Mouse (Mus musculus) MEL (cell line): ENCODE measurements around the gene Sdc1.

Experiments
- BHLHE40 ChIP-seq: IDR thresholded peaks from 2 replicates; pipeline ENCODE4 v1.6.1; 2012; ENCODE audit warnings: low read depth, mild to moderate bottlenecking, inconsistent platforms, low read length, improper control_type of control experiment, borderline replicate concordance
- CHD2 ChIP-seq: IDR thresholded peaks from 2 replicates; pipeline ENCODE4 v1.6.1; 2011; ENCODE audit warnings: low read length, improper control_type of control experiment
- CTCF ChIP-seq, 3 experiments: IDR thresholded peaks in 2 of 3; conservative IDR thresholded peaks in 1 of 3; 2 replicates each; pipeline ENCODE4 v1.5.1; 2011 to 2012; ENCODE audit warnings: low read length in 3 of 3, low read depth in 2 of 3, mild to moderate bottlenecking in 2 of 3, improper control_type of control experiment in 1 of 3, inconsistent platforms in 1 of 3, mixed read lengths in 1 of 3, moderate library complexity in 1 of 3; ENCODE audit not compliant: control insufficient read depth in 1 of 3, insufficient read depth in 1 of 3, poor library complexity in 1 of 3, severe bottlenecking in 1 of 3
- E2F4 ChIP-seq: IDR thresholded peaks from 2 replicates; pipeline ENCODE4 v1.6.1; 2011; ENCODE audit warnings: low read depth, low read length, improper control_type of control experiment, borderline replicate concordance
- ELF1 ChIP-seq: IDR thresholded peaks from 2 replicates; pipeline ENCODE4 v1.6.1; 2014; ENCODE audit warnings: low read depth, mild to moderate bottlenecking, inconsistent platforms, low read length, improper control_type of control experiment, moderate library complexity
- EP300 ChIP-seq, 2 experiments: IDR thresholded peaks; 2 replicates each; pipeline ENCODE4 v1.6.1; 2011; ENCODE audit warnings: improper control_type of control experiment in 2 of 2, low read length in 2 of 2, low read depth in 1 of 2, mild to moderate bottlenecking in 1 of 2
- GATA1 ChIP-seq: IDR thresholded peaks from 2 replicates; pipeline ENCODE4 v1.6.1; 2011; ENCODE audit warnings: low read depth, low read length, improper control_type of control experiment
- MAX ChIP-seq: IDR thresholded peaks from 2 replicates; pipeline ENCODE4 v1.6.1; 2011; ENCODE audit warnings: low read length, improper control_type of control experiment
- POLR2A ChIP-seq, 2 experiments: IDR thresholded peaks; 2 replicates each; pipeline ENCODE4 v1.6.1; 2011 to 2012; ENCODE audit warnings: low read length in 2 of 2, mild to moderate bottlenecking in 2 of 2, control low read depth in 1 of 2, improper control_type of control experiment in 1 of 2, low read depth in 1 of 2, moderate library complexity in 1 of 2; ENCODE audit not compliant: control insufficient read depth in 1 of 2, insufficient read depth in 1 of 2, poor library complexity in 1 of 2
- POLR2AphosphoS2 ChIP-seq: IDR thresholded peaks from 2 replicates; pipeline ENCODE4 v1.6.1; 2011; ENCODE audit warnings: low read length, improper control_type of control experiment
- TCF12 ChIP-seq: IDR thresholded peaks from 2 replicates; pipeline ENCODE4 v1.6.1; 2014; ENCODE audit warnings: low read depth, mild to moderate bottlenecking, inconsistent platforms, low read length, improper control_type of control experiment, moderate library complexity
- ZC3H11A ChIP-seq: IDR thresholded peaks from 2 replicates; pipeline ENCODE4 v1.6.1; 2012; ENCODE audit warnings: low read depth, mild to moderate bottlenecking, inconsistent platforms, low read length, improper control_type of control experiment

GRCm38 (mm10) chr12:8827014-8827715 is 56.0 kb downstream of the Sdc1 start:
- no peak for TF ChIP-seq CTCF (IDR thresholded peaks at IDR 0.05 in 2 of 3, conservative IDR thresholded peaks at IDR 0.05 in 1 of 3; ENCODE audit: control insufficient read depth in 1 of 3, insufficient read depth in 1 of 3, low read depth in 2 of 3, low read length in 3 of 3, poor library complexity in 1 of 3, severe bottlenecking in 1 of 3)
- TF ChIP-seq POLR2AphosphoS2, result no peak
- no peak for TF ChIP-seq ELF1
- TF ChIP-seq ZC3H11A, result no peak
- no peak for TF ChIP-seq EP300 (IDR thresholded peaks at IDR 0.05; ENCODE audit: low read depth in 1 of 2, low read length in 2 of 2)
- TF ChIP-seq MAX, result no peak
- no peak for TF ChIP-seq POLR2A (IDR thresholded peaks at IDR 0.05; ENCODE audit: control insufficient read depth in 1 of 2, insufficient read depth in 1 of 2, low read depth in 1 of 2, low read length in 2 of 2, poor library complexity in 1 of 2)
- no peak for TF ChIP-seq CHD2
- no peak for TF ChIP-seq BHLHE40
- no peak for TF ChIP-seq E2F4
- no peak for TF ChIP-seq GATA1
- no peak for TF ChIP-seq TCF12
